Mouse (Mus musculus) telencephalon, adult 2 months (tissue): ENCODE results near the gene Mup10.
"Not testable (repeated sequence)": the region's sequence is repeated elsewhere in the genome, so short reads cannot be mapped to it uniquely, and the experiment has no call there.

Source experiments
- DNase-seq: peaks from one replicate; pipeline ENCODE4 v3.0.0-alpha.2; 2011; ENCODE audit warnings: low read depth, low spot score

Gene Mup10

GRCm38 (mm10) chr4:60582099-60582498, at the start of gene Mup10:
TSS of gene Mup10 (minus strand) at chr4:60582199.
- not testable (repeated sequence) for DNase-seq
